In the genomic region with DNA sequence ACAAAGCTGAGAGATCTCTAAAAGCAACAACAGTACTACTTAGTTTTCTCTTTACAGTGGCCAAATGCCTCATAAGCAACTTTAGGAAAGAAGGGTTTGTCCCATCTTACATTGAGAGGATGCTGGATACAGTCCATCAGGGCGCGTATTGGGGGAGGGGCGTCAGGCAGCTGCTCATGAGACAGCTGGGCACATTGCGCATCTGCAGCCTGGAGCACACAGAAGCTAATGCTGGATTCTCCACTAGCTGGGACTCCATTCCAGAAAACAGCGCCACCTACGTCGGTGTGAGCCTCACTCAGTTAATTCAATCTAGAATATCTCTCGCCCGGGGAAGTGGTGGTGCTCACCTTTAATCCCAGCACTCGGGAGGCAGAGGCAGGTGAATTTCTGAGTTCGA, we compare ENCODE assay signal across 14 mouse cellular contexts.
DNase-seq lines count a peak whose midpoint lies in the region; ATAC-seq and TF ChIP-seq lines count a peak whose summit lies in the region.
"Had no signal": no experiment of that assay in that cellular context is flagged by ENCODE, and none has a peak within 500 bp of the region (broad histone marks: within the 10 kb centered on the region; RNA-seq: fewer than 3 reads in every experiment).

No protein-coding gene starts in this region.

- no peak overlapping the region for H3K4me3 ChIP-seq in intestine, postnatal 0 days (ENCODE audit: low read depth, low read length)
- no peak overlapping the region for H3K4me3 ChIP-seq in intestine, embryonic 16.5 days (ENCODE audit: low read length)
- no peak overlapping the region for H3K4me3 ChIP-seq in forebrain, embryonic 13.5 days
- H3K4me3 ChIP-seq: embryonic facial prominence, embryonic 10.5 days; left cerebral cortex, adult 2 months had no signal

- WGBS in intestine, postnatal 0 days, result 75% methylated on average over 11 of the region's 11 CpGs
- WGBS in intestine, embryonic 16.5 days, result 70% methylated on average over 11 of the region's 11 CpGs
- WGBS in forebrain, embryonic 13.5 days, result 75% methylated on average over 11 of the region's 11 CpGs

- H3K4me2 ChIP-seq in intestine, postnatal 0 days (replicated peaks; ENCODE audit: low read depth), result no peak overlapping the region
- no peak overlapping the region for H3K4me2 ChIP-seq in intestine, embryonic 16.5 days (ENCODE audit: low read depth, low read length)
- H3K4me2 ChIP-seq in forebrain, embryonic 13.5 days, result no peak overlapping the region

- no peak overlapping the region for H3K9ac ChIP-seq in intestine, postnatal 0 days (ENCODE audit: low read depth, low read length)
- no peak overlapping the region for H3K9ac ChIP-seq in intestine, embryonic 16.5 days (ENCODE audit: low read depth, low read length)
- H3K9ac ChIP-seq in forebrain, embryonic 13.5 days, result no peak overlapping the region
- H3K9ac ChIP-seq: forebrain, postnatal 0 days had no signal

- no peak for ATAC-seq in intestine, postnatal 0 days
- ATAC-seq in intestine, embryonic 16.5 days, result no peak
- ATAC-seq in forebrain, embryonic 13.5 days, result no peak
- ATAC-seq: forebrain, postnatal 0 days had no signal

- no peak overlapping the region for H3K27ac ChIP-seq in intestine, postnatal 0 days (ENCODE audit: low read depth, low read length)
- no peak overlapping the region for H3K27ac ChIP-seq in intestine, embryonic 16.5 days (ENCODE audit: low read length)
- H3K27ac ChIP-seq in forebrain, embryonic 13.5 days, result no peak overlapping the region
- H3K27ac ChIP-seq: embryonic facial prominence, embryonic 10.5 days; left cerebral cortex, adult 2 months had no signal

- H3K4me1 ChIP-seq in intestine, postnatal 0 days (replicated peaks; ENCODE audit: control insufficient read depth, insufficient read depth, low read length), result no peaks in the 10 kb centered on the region
- no peaks in the 10 kb centered on the region for H3K4me1 ChIP-seq in intestine, embryonic 16.5 days (ENCODE audit: control insufficient read depth, insufficient read depth, low read length)
- no peaks in the 10 kb centered on the region for H3K4me1 ChIP-seq in forebrain, embryonic 13.5 days

- DNase-seq in retina, postnatal 1 day, result peak; percentile 10
- no peak for DNase-seq in retina, embryonic 14.5 days (ENCODE audit: low spot score)
- peak; percentile 73 for DNase-seq in ZHBTc4 (ENCODE audit: low read depth, low spot score)
- peak; percentile 57 for DNase-seq in testis, postnatal 10 days (ENCODE audit: low spot score)
- DNase-seq: adrenal gland, postnatal 10 days; cerebellum, adult 11-12 months; forebrain, postnatal 0 days; kidney, adult 18-20 months had no signal

- H3K36me3 ChIP-seq in intestine, postnatal 0 days (ENCODE audit: control insufficient read depth, insufficient read depth), result no peaks in the 10 kb centered on the region
- H3K36me3 ChIP-seq in intestine, embryonic 16.5 days (ENCODE audit: control insufficient read depth, insufficient read depth, low read length), result no peaks in the 10 kb centered on the region
- no peaks in the 10 kb centered on the region for H3K36me3 ChIP-seq in forebrain, embryonic 13.5 days (ENCODE audit: poor library complexity, severe bottlenecking)
- H3K36me3 ChIP-seq: embryonic facial prominence, embryonic 10.5 days; G1E had no signal

- peak; percentile 37 for TF ChIP-seq CTCF in intestine, postnatal 0 days (IDR thresholded peaks at IDR 0.05; ENCODE audit: low read depth)

- H3K9me3 ChIP-seq in intestine, postnatal 0 days (ENCODE audit: control insufficient read depth), result no peaks in the 10 kb centered on the region
- H3K9me3 ChIP-seq in intestine, embryonic 16.5 days (ENCODE audit: control insufficient read depth, low read length), result no peaks in the 10 kb centered on the region
- H3K9me3 ChIP-seq in forebrain, embryonic 13.5 days (replicated peaks), result no peaks in the 10 kb centered on the region
- H3K9me3 ChIP-seq: embryonic facial prominence, embryonic 10.5 days; G1E had no signal

- no peaks in the 10 kb centered on the region for H3K27me3 ChIP-seq in intestine, postnatal 0 days (replicated peaks; ENCODE audit: control insufficient read depth, insufficient read depth, low read length)
- no peaks in the 10 kb centered on the region for H3K27me3 ChIP-seq in intestine, embryonic 16.5 days (replicated peaks; ENCODE audit: control insufficient read depth, insufficient read depth, low read length)
- H3K27me3 ChIP-seq in forebrain, embryonic 13.5 days, result no peaks in the 10 kb centered on the region
